Mouse (Mus musculus) B cell, adult 67 days (primary cell): ENCODE data around the gene Vmn2r15. TPM values are rescaled to one million over a fixed set of nuclear protein-coding genes. Genes with fewer than 3 reads are reported as not detected.

Experiments
- total RNA-seq, 2 experiments: library from RNA; stranded (reverse); gene quantifications; 4 replicates each; pipeline ENCODE4 v1.2.4; 2023

The Vmn2r15 gene
- total RNA-seq, result not detected

DNA sequence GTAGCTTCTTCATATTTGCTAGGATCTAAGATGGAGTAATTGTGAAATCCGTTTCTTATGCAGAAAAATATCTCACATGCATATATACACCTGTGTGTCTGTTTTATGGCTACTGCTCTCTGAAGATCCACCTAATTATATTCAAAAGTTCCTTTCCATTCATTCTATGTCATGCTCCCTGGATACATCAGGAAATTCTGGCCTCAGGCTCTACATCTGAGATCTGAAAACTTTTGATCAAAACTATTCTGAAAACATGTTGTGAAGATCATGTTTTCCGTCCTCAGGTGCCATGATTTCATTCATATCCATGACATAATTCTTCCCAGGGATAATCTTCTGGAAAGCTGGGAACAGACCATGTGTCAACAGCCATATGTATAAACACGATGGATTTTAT is at the start of gene Vmn2r15:
Gene Vmn2r15, minus strand, starts transcription at position 101 of the 400 bp plus-strand sequence.

DNA sequence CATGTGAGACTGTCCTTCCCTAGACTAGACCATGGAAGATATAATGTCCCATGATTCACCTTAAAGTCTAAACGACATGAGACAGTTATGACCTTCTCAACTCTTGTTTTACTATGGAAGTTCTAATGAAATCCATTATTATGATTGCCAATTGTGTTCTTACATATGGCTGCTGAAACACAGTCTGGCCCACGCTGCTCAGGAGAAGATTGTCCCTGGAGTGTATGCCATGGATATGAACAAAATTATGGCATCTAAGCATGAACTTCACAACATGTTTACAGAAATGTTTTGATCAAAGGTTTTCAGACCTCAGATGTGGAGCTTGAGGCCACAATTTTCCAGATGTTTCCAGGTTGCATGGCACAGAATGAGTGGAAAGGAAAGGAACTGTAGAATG is 32.4 kb upstream of the Vmn2r15 start, which contains the start of gene Vmn2r16:
Gene Vmn2r16, plus strand, starts transcription at position 301 of the 400 bp plus-strand sequence.

Other genes starting within 250 kb of the Vmn2r15 start
- not detected for gene Vmn2r11, start 238.1 kb downstream of the Vmn2r15 start, total RNA-seq
- not detected for gene Vmn2r12, start 199.7 kb downstream of the Vmn2r15 start, total RNA-seq
- gene Vmn2r13, start 105.4 kb downstream of the Vmn2r15 start, total RNA-seq, result not detected
- gene Vmn2r14, start 72.9 kb downstream of the Vmn2r15 start, total RNA-seq, result not detected
- not detected for gene Vmn2r16, start 32.5 kb upstream of the Vmn2r15 start, total RNA-seq
- not detected for gene Vmn2r17, start 122.0 kb upstream of the Vmn2r15 start, total RNA-seq